Mouse (Mus musculus) kidney, embryonic 14.5 days (tissue): ENCODE results near the gene Ubox5. TPM values are rescaled to one million over a fixed set of nuclear protein-coding genes. Genes with fewer than 3 reads are reported as not detected.

Experiments
- ATAC-seq: fragments of 200-750 bp; cut with Nextera tagmentation; 2 replicates; pipeline ENCODE4 v1.8.0; 2017; ENCODE audit warnings: moderate number of reproducible peaks, mild to moderate bottlenecking, moderate TSS enrichment, moderate library complexity; ENCODE audit not compliant: low FRiP score, low TSS enrichment
- H3K27ac ChIP-seq: fragments of 300-500 bp; sonication (generic); 2 replicates; pipeline ENCODE4 v1.5.1; 2014; ENCODE audit warnings: low read depth, mild to moderate bottlenecking, low read length, moderate library complexity, mixed read lengths
- H3K27me3 ChIP-seq: fragments of 300-500 bp; sonication (generic); 2 replicates; pipeline ENCODE4 v1.6.1; 2014; ENCODE audit warnings: mild to moderate bottlenecking, low read length; ENCODE audit not compliant: control insufficient read depth, insufficient read depth
- H3K36me3 ChIP-seq: fragments of 300-500 bp; sonication (generic); 2 replicates; pipeline ENCODE4 v1.6.1; 2014; ENCODE audit warnings: low read length, mixed read lengths; ENCODE audit not compliant: control insufficient read depth, insufficient read depth
- H3K4me1 ChIP-seq: fragments of 300-500 bp; sonication (generic); 2 replicates; pipeline ENCODE4 v1.6.1; 2014; ENCODE audit warnings: low read length, mixed read lengths; ENCODE audit not compliant: control insufficient read depth, insufficient read depth
- H3K4me2 ChIP-seq: fragments of 300-500 bp; sonication (generic); replicated peaks from 2 replicates; pipeline ENCODE4 v1.6.1; 2014; ENCODE audit warnings: low read depth, mild to moderate bottlenecking, low read length
- H3K4me3 ChIP-seq: fragments of 300-500 bp; sonication (generic); 2 replicates; pipeline ENCODE4 v1.5.1; 2014; ENCODE audit warnings: mild to moderate bottlenecking, low read length
- H3K9ac ChIP-seq: fragments of 300-500 bp; sonication (generic); 2 replicates; pipeline ENCODE4 v1.6.1; 2014; ENCODE audit warnings: low read depth, mild to moderate bottlenecking, low read length, moderate library complexity
- H3K9me3 ChIP-seq: fragments of 300-500 bp; sonication (generic); 2 replicates; pipeline ENCODE4 v1.6.1; 2016; ENCODE audit warnings: low read length; ENCODE audit not compliant: control insufficient read depth
- WGBS: fragments of 180-500 bp; shearing (Covaris S2); extraction: QIAGEN DNeasy Blood & Tissue Kit; methylation state at CpG from one replicate; pipeline ENCODE4 v1.1.7; 2014; 5-methylcytosine and 5-hydroxymethylcytosine counted together
- polyA plus RNA-seq: library from polyadenylated mRNA; unstranded; fragments of >200 nt; fragmentation: Nextera tagmentation; extraction: Ambion mirVana; gene quantifications from 2 replicates; pipeline ENCODE4 v1.2.1, GENCODE M21; 2014

The Ubox5 gene
- polyA plus RNA-seq, 1 experiment from 2014 or later: 16.2 TPM

GRCm38 (mm10) chr2:130558015-130558414, 71.8 kb downstream of the Ubox5 start:
- Histone ChIP-seq H3K9ac (no peak overlapping the region), H3K27ac (no peak overlapping the region), H3K36me3 (peaks cover 31% of the 10 kb centered on the region), H3K4me2 (no peak overlapping the region), H3K4me3 (no peak overlapping the region), H3K9me3 (no peaks in the 10 kb centered on the region), H3K27me3 (no peaks in the 10 kb centered on the region), H3K4me1 (0 out of 2 replicates have a peak, but pooled peaks cover 5% of the 10 kb centered on the region)
- WGBS: 72% methylated on average over 2 of the region's 2 CpGs
- ATAC-seq: no peak

DNA sequence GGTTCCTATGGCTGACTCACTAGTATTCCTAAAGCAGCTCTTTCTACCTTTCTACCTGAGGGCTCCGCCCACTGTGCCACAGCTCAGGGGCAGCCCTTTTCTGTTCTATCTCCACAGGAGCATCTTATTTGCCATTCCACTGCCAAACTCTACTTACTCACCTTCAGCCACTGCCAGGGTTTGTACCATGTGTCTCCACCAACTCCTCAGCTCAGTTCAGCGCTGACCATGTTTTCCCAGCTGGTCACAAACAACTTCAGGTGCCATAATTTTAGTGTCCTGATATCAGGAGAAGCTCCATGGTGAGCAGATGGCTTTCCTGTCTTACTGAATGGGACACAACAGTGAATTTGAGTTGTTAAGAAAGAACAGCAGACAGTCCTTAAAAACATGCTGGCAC, 72.4 kb downstream of the Ubox5 start:
- Histone ChIP-seq H3K9me3 (no peaks in the 10 kb centered on the region), H3K27ac (no peak overlapping the region), H3K4me1 (no peaks in the 10 kb centered on the region), H3K4me3 (no peak overlapping the region), H3K36me3 (peaks cover 34% of the 10 kb centered on the region), H3K27me3 (no peaks in the 10 kb centered on the region), H3K4me2 (no peak overlapping the region), H3K9ac (no peak overlapping the region)
- WGBS: 95% methylated on average over 2 of the region's 2 CpGs
- ATAC-seq: no peak

GRCm38 (mm10) chr2:130556292-130556691, 73.5 kb downstream of the Ubox5 start:
- H3K4me1 ChIP-seq: no peaks in the 10 kb centered on the region
- H3K27ac ChIP-seq: no peak overlapping the region
- no peaks in the 10 kb centered on the region for H3K9me3 ChIP-seq
- peaks cover 46% of the 10 kb centered on the region for H3K36me3 ChIP-seq
- no peaks in the 10 kb centered on the region for H3K27me3 ChIP-seq
- no peak for ATAC-seq
- H3K4me3 ChIP-seq: no peak overlapping the region
- no peak overlapping the region for H3K4me2 ChIP-seq
- H3K9ac ChIP-seq: no peak overlapping the region
- WGBS: 86% methylated on average over 1 of the region's 1 CpGs

GRCm38 (mm10) chr2:130554841-130555240, 75.0 kb downstream of the Ubox5 start:
- no peak for ATAC-seq
- Histone ChIP-seq H3K9ac (no peak overlapping the region), H3K27me3 (no peaks in the 10 kb centered on the region), H3K4me2 (no peak overlapping the region), H3K4me1 (no peaks in the 10 kb centered on the region), H3K36me3 (peaks cover 54% of the 10 kb centered on the region), H3K27ac (no peak overlapping the region), H3K9me3 (no peaks in the 10 kb centered on the region), H3K4me3 (no peak overlapping the region)
- WGBS: 85% methylated on average over 7 of the region's 7 CpGs

DNA sequence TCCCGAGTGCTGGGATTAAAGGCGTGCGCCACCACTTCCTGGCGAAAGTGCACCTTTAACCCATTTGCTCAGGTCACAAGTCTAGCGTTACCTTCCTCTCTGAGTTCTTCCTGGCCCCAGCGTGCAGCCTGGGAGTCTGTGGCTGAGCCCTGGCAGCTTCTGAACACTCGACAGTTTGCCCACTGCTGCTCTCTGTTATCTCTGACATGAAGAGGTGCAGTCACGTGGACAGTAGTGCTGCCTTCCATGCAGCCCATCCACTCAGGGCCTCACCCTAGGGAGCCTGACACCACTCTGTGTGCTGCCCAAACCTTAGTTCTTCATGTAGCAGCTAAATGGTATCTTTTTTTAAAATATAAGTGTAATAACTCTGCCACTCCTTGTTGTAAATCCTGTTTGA, 82.9 kb downstream of the Ubox5 start:
- no peaks in the 10 kb centered on the region for H3K4me1 ChIP-seq
- no peak overlapping the region for H3K9ac ChIP-seq
- H3K27ac ChIP-seq: no peak overlapping the region
- no peaks in the 10 kb centered on the region for H3K9me3 ChIP-seq
- no peak overlapping the region for H3K4me3 ChIP-seq
- H3K4me2 ChIP-seq: no peak overlapping the region
- ATAC-seq: no peak
- H3K27me3 ChIP-seq: no peaks in the 10 kb centered on the region
- H3K36me3 ChIP-seq: peaks cover 82% of the 10 kb centered on the region
- 89% methylated on average over 8 of the region's 8 CpGs for WGBS

DNA sequence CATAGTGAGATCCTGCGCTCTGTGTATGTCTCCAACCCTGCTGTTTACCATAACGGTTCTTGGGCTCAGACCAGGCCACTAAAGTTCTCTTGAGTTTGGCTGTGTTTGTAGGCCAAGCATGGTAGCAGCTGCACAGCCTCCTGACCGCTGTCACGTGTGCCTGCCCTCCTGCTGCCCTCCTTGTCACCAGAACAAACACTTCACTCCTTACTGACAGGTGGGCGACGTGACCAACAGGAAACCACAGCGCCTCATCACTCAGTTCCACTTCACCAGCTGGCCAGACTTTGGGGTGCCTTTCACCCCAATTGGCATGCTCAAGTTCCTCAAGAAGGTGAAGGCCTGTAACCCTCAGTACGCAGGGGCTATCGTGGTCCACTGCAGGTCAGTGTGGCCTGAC, 89.6 kb downstream of the Ubox5 start:
- Histone ChIP-seq H3K4me3 (no peak overlapping the region), H3K4me2 (no peak overlapping the region), H3K27ac (no peak overlapping the region), H3K4me1 (no peaks in the 10 kb centered on the region), H3K27me3 (no peaks in the 10 kb centered on the region), H3K9me3 (no peaks in the 10 kb centered on the region), H3K9ac (no peak overlapping the region), H3K36me3 (peaks cover 73% of the 10 kb centered on the region)
- WGBS: 75% methylated on average over 9 of the region's 9 CpGs
- ATAC-seq: no peak

Other genes with a start within 250 kb of the Ubox5 start
- gene Cpxm1, start 232.5 kb downstream of the Ubox5 start, polyA plus RNA-seq: 51.6 and 63.8 TPM in 2 replicates
- gene Gm28372, start 224.8 kb downstream of the Ubox5 start, polyA plus RNA-seq: not detected in 2 replicates
- gene 1700020A23Rik, start 224.8 kb downstream of the Ubox5 start, polyA plus RNA-seq: 0.40 TPM in 1 of 2 replicates, not detected in the other
- gene Tmem239, start 223.6 kb downstream of the Ubox5 start, polyA plus RNA-seq: not detected in 2 replicates
- gene Vps16, start 205.7 kb downstream of the Ubox5 start, polyA plus RNA-seq: 72.3 and 79.2 TPM in 2 replicates
- 13.0 and 15.0 TPM in 2 replicates for gene Pced1a, start 205.3 kb downstream of the Ubox5 start, polyA plus RNA-seq
- 64.3 and 107 TPM in 2 replicates for gene Ptpra, start 179.8 kb downstream of the Ubox5 start, polyA plus RNA-seq
- 99.1 and 111 TPM in 2 replicates for gene Mrps26, start 66.3 kb downstream of the Ubox5 start, polyA plus RNA-seq
- gene Oxt, start 53.9 kb downstream of the Ubox5 start, polyA plus RNA-seq: not detected in 2 replicates
- not detected in 2 replicates for gene Avp, start 47.5 kb downstream of the Ubox5 start, polyA plus RNA-seq
- 9.8 and 22.5 TPM in 2 replicates for gene Fastkd5, start within 50 bp of the Ubox5 start, polyA plus RNA-seq
- gene Lzts3, start 12.8 kb upstream of the Ubox5 start, polyA plus RNA-seq: 3.7 and 4.7 TPM in 2 replicates
- gene Ddrgk1, start 34.6 kb upstream of the Ubox5 start, polyA plus RNA-seq: 53.5 and 55.2 TPM in 2 replicates
- gene Itpa, start 37.6 kb upstream of the Ubox5 start, polyA plus RNA-seq: 120 and 121 TPM in 2 replicates
- 1.1 and 1.6 TPM in 2 replicates for gene Slc4a11, start 67.5 kb upstream of the Ubox5 start, polyA plus RNA-seq